In genomic region chr2:154751924-154752323, GRCm38 (mm10) we compare ENCODE assay signal across 17 mouse cellular contexts. TPM values are rescaled to one million over a fixed set of nuclear protein-coding genes. Genes with fewer than 3 reads are reported as not detected.
DNase-seq lines count a peak whose midpoint lies in the region; ATAC-seq and TF ChIP-seq lines count a peak whose summit lies in the region.
"Had no signal": no experiment of that assay in that cellular context is flagged by ENCODE, and none has a peak within 500 bp of the region (broad histone marks: within the 10 kb centered on the region; RNA-seq: fewer than 3 reads in every experiment).

No protein-coding gene starts in this region.

- no peak overlapping the region for H3K4me3 ChIP-seq in lung, adult 2 months (replicated peaks; ENCODE audit: extremely low read depth, low read depth, low read length)
- peak overlapping the region; percentile 20 to 58; a peak in 3 of 4 replicates for H3K4me3 ChIP-seq in MEL (ENCODE audit: control insufficient read depth in 1 of 2, insufficient read depth in 1 of 2, low read depth in 2 of 2, low read length in 2 of 2)
- peak overlapping the region; percentile 77 for H3K4me3 ChIP-seq in megakaryocyte, embryonic 14.5 days (replicated peaks)
- H3K4me3 ChIP-seq in intestine, embryonic 15.5 days (replicated peaks), result no peak overlapping the region
- H3K4me3 ChIP-seq in hindbrain, postnatal 0 days (ENCODE audit: low read length), result no peak overlapping the region

- H3K27ac ChIP-seq in MEL (ENCODE audit: control insufficient read depth, low read depth, low read length), result no peak overlapping the region
- no peak overlapping the region for H3K27ac ChIP-seq in intestine, embryonic 15.5 days
- H3K27ac ChIP-seq in hindbrain, postnatal 0 days, result no peak overlapping the region

- no peaks in the 10 kb centered on the region for H3K79me2 ChIP-seq in MEL (ENCODE audit: control insufficient read depth, insufficient read depth, low read length, poor library complexity)

- no peak overlapping the region for H3K9ac ChIP-seq in MEL (ENCODE audit: control insufficient read depth, low read depth, low read length, poor library complexity, severe bottlenecking)
- no peak overlapping the region for H3K9ac ChIP-seq in intestine, embryonic 15.5 days
- no peak overlapping the region for H3K9ac ChIP-seq in hindbrain, postnatal 0 days (replicated peaks; ENCODE audit: low read length)
- H3K9ac ChIP-seq: forebrain, postnatal 0 days had no signal

- 0 out of 4 replicates have a peak, but pooled peaks cover 0 to 2% of the 10 kb centered on the region in 2 experiments for H3K36me3 ChIP-seq in MEL (ENCODE audit: control insufficient read depth in 1 of 2, insufficient read depth in 2 of 2, low read length in 2 of 2)
- no peaks in the 10 kb centered on the region for H3K36me3 ChIP-seq in megakaryocyte, embryonic 14.5 days (replicated peaks; ENCODE audit: low read length)
- no peaks in the 10 kb centered on the region for H3K36me3 ChIP-seq in intestine, embryonic 15.5 days
- no peaks in the 10 kb centered on the region for H3K36me3 ChIP-seq in hindbrain, postnatal 0 days (ENCODE audit: insufficient read depth, low read length)

- peak; percentile 38 for DNase-seq in lung, postnatal 10 days
- DNase-seq in lung, adult 2 months, result no peak
- DNase-seq in MEL (ENCODE audit: low read depth, low spot score), result peak; percentile 27
- peak; percentile 85 for DNase-seq in adrenal gland, adult 2 months
- no peak for DNase-seq in hindbrain, postnatal 0 days (ENCODE audit: low spot score)
- DNase-seq: cerebellum, postnatal 25 days; forebrain, postnatal 0 days; gastrocnemius, postnatal 36 days; heart, postnatal 36 days; right cerebral cortex, postnatal 14 days had no signal

- no peak for TF ChIP-seq RAD21 in MEL (IDR thresholded peaks at IDR 0.05; ENCODE audit: low read depth, low read length)

- H3K4me1 ChIP-seq in lung, adult 2 months (ENCODE audit: control insufficient read depth, insufficient read depth, low read length), result no peaks in the 10 kb centered on the region
- H3K4me1 ChIP-seq in MEL (ENCODE audit: control insufficient read depth in 1 of 2, insufficient read depth in 2 of 2, low read length in 2 of 2), result peaks cover 0 to 4% of the 10 kb centered on the region in 2 experiments; a peak in 3 of 4 replicates
- H3K4me1 ChIP-seq in megakaryocyte, embryonic 14.5 days, result peaks cover 13% of the 10 kb centered on the region
- H3K4me1 ChIP-seq in intestine, embryonic 15.5 days (replicated peaks), result peaks cover 14% of the 10 kb centered on the region
- peaks cover 13% of the 10 kb centered on the region for H3K4me1 ChIP-seq in hindbrain, postnatal 0 days (ENCODE audit: insufficient read depth, low read length)

- no peak for TF ChIP-seq POLR2A in lung, adult 2 months (IDR thresholded peaks at IDR 0.05; ENCODE audit: borderline replicate concordance, extremely low read depth, low read depth, low read length)
- TF ChIP-seq POLR2A in MEL (IDR thresholded peaks at IDR 0.05; ENCODE audit: control insufficient read depth in 1 of 2, insufficient read depth in 1 of 2, low read depth in 1 of 2, low read length in 2 of 2, poor library complexity in 1 of 2), result no peak

- TF ChIP-seq EP300 in MEL (IDR thresholded peaks at IDR 0.05; ENCODE audit: low read depth in 1 of 2, low read length in 2 of 2), result no peak

- no peaks in the 10 kb centered on the region for H3K27me3 ChIP-seq in MEL (ENCODE audit: control insufficient read depth in 1 of 2, insufficient read depth in 2 of 2, low read length in 2 of 2)
- peaks cover 9% of the 10 kb centered on the region for H3K27me3 ChIP-seq in megakaryocyte, embryonic 14.5 days (replicated peaks)
- no peaks in the 10 kb centered on the region for H3K27me3 ChIP-seq in intestine, embryonic 15.5 days (replicated peaks)
- H3K27me3 ChIP-seq in hindbrain, postnatal 0 days (ENCODE audit: insufficient read depth, low read length), result no peaks in the 10 kb centered on the region

- no peak for ATAC-seq in intestine, embryonic 15.5 days
- no peak for ATAC-seq in hindbrain, postnatal 0 days
- ATAC-seq: forebrain, postnatal 0 days; intestine, embryonic 16.5 days had no signal

- no peak overlapping the region for H3K4me2 ChIP-seq in intestine, embryonic 15.5 days (replicated peaks)
- no peak overlapping the region for H3K4me2 ChIP-seq in hindbrain, postnatal 0 days (ENCODE audit: low read depth, low read length)
- H3K4me2 ChIP-seq: liver, embryonic 11.5 days had no signal

- no peaks in the 10 kb centered on the region for H3K9me3 ChIP-seq in MEL (replicated peaks; ENCODE audit: insufficient read depth, low read length)
- H3K9me3 ChIP-seq in megakaryocyte, embryonic 14.5 days, result peaks cover 10% of the 10 kb centered on the region
- H3K9me3 ChIP-seq in intestine, embryonic 15.5 days, result no peaks in the 10 kb centered on the region
- H3K9me3 ChIP-seq in hindbrain, postnatal 0 days (ENCODE audit: low read length), result no peaks in the 10 kb centered on the region

- no peak for TF ChIP-seq CTCF in lung, adult 2 months (IDR thresholded peaks at IDR 0.05; ENCODE audit: insufficient read depth, low read length)
- TF ChIP-seq CTCF in MEL (IDR thresholded peaks at IDR 0.05 in 2 of 3, conservative IDR thresholded peaks at IDR 0.05 in 1 of 3; ENCODE audit: control insufficient read depth in 1 of 3, insufficient read depth in 1 of 3, low read depth in 2 of 3, low read length in 3 of 3, poor library complexity in 1 of 3, severe bottlenecking in 1 of 3), result no peak
- no peak for TF ChIP-seq CTCF in hindbrain, postnatal 0 days (IDR thresholded peaks at IDR 0.05; ENCODE audit: low read depth)

- 53% methylated on average over 8 of the region's 8 CpGs for WGBS in lung, adult 2 months
- 56% methylated on average over 8 of the region's 8 CpGs for WGBS in intestine, embryonic 15.5 days
- 53% methylated on average over 8 of the region's 8 CpGs for WGBS in hindbrain, postnatal 0 days

TF ChIP-seq in MEL, 35 proteins besides CTCF, POLR2A, EP300 and RAD21:
- no peak for TF ChIP-seq MEF2A (IDR thresholded peaks at IDR 0.05; ENCODE audit: extremely low read depth, insufficient replicate concordance, low read depth, low read length, poor library complexity, severe bottlenecking)
- no peak for TF ChIP-seq MXI1 (IDR thresholded peaks at IDR 0.05; ENCODE audit: low read depth, low read length)
- no peak for TF ChIP-seq MAX (IDR thresholded peaks at IDR 0.05; ENCODE audit: low read length)
- no peak for TF ChIP-seq ZKSCAN1 (IDR thresholded peaks at IDR 0.05; ENCODE audit: low read depth, low read length)
- TF ChIP-seq MAFK (IDR thresholded peaks at IDR 0.05; ENCODE audit: borderline replicate concordance, low read depth, low read length), result no peak
- no peak for TF ChIP-seq NRF1 (IDR thresholded peaks at IDR 0.05; ENCODE audit: insufficient read depth, low read depth, low read length, poor library complexity, severe bottlenecking)
- TF ChIP-seq GATA1 (IDR thresholded peaks at IDR 0.05; ENCODE audit: low read depth, low read length), result no peak
- TF ChIP-seq ZC3H11A (IDR thresholded peaks at IDR 0.05; ENCODE audit: low read depth, low read length), result no peak
- no peak for TF ChIP-seq ETS1 (IDR thresholded peaks at IDR 0.05; ENCODE audit: low read depth, low read length)
- TF ChIP-seq KAT2A (conservative IDR thresholded peaks at IDR 0.05; ENCODE audit: low read depth, low read length), result no peak
- no peak for TF ChIP-seq ELF1 (IDR thresholded peaks at IDR 0.05; ENCODE audit: low read depth, low read length)

RNA-seq across cellular contexts. Expression of gene Gm14214, which starts 17.9 kb away (rescaled TPM):
- polyA plus RNA-seq in lung, adult 2 months (2012; rRNA removed), result not detected in 2 replicates
- total RNA-seq in MEL (2012; rRNA removed), result not detected in 2 replicates
- under 1 TPM in 1 of 2 experiments, not detected in 1; 0.17 TPM for polyA plus RNA-seq in MEL (2012; ENCODE audit: insufficient read depth in 1 of 2, insufficient read length in 2 of 2, low read depth in 1 of 2, low replicate concordance in 2 of 2, missing spikeins in 1 of 2)
- total RNA-seq in adrenal gland, adult 2 months (2021), result not detected
- not detected in 2 replicates for polyA plus RNA-seq in adrenal gland, adult 2 months (2012; rRNA removed)
- not detected in 2 replicates for polyA plus RNA-seq in megakaryocyte, embryonic 14.5 days (2012; ENCODE audit: insufficient read depth, low replicate concordance)
- polyA plus RNA-seq in intestine, embryonic 15.5 days (2015; fragmentation: Nextera tagmentation; extraction: Ambion mirVana), result not detected in 2 replicates
- total RNA-seq in hindbrain, postnatal 0 days (2014; rRNA removed), result not detected in 2 replicates
- not detected in 2 replicates for polyA plus RNA-seq in hindbrain, postnatal 0 days (2015; fragmentation: Nextera tagmentation; extraction: Ambion mirVana)
- total RNA-seq: forebrain, postnatal 0 days; gastrocnemius, postnatal 36 days; heart, postnatal 36 days; midbrain, postnatal 0 days had no signal
- polyA plus RNA-seq: forebrain, postnatal 0 days; intestine, embryonic 16.5 days; liver, embryonic 11.5 days; midbrain, postnatal 0 days; neural tube, embryonic 14.5 days; urinary bladder, adult 2 months had no signal

RNA-seq across cellular contexts. Expression of gene Raly, which starts 39.0 kb away (rescaled TPM):
- polyA plus RNA-seq in lung, adult 2 months (2012; rRNA removed), result 188 and 211 TPM in 2 replicates
- 214 and 237 TPM in 2 replicates for total RNA-seq in MEL (2012; rRNA removed)
- polyA plus RNA-seq in MEL (2012; ENCODE audit: insufficient read depth in 1 of 2, insufficient read length in 2 of 2, low read depth in 1 of 2, low replicate concordance in 2 of 2, missing spikeins in 1 of 2), result 100 to 1,000 TPM in 1 of 2 experiments, not detected in 1; 407 TPM
- total RNA-seq in adrenal gland, adult 2 months (2021), result 100 to 1,000 TPM; 193 to 201 TPM
- 295 and 306 TPM in 2 replicates for polyA plus RNA-seq in adrenal gland, adult 2 months (2012; rRNA removed)
- 378 and 462 TPM in 2 replicates for polyA plus RNA-seq in megakaryocyte, embryonic 14.5 days (2012; ENCODE audit: insufficient read depth, low replicate concordance)
- 31.6 and 34.6 TPM in 2 replicates for polyA plus RNA-seq in intestine, embryonic 15.5 days (2015; fragmentation: Nextera tagmentation; extraction: Ambion mirVana)
- total RNA-seq in hindbrain, postnatal 0 days (2014; rRNA removed), result 180 and 199 TPM in 2 replicates
- 22.4 and 25.5 TPM in 2 replicates for polyA plus RNA-seq in hindbrain, postnatal 0 days (2015; fragmentation: Nextera tagmentation; extraction: Ambion mirVana)

RNA-seq across cellular contexts. Expression of gene a, which starts 39.3 kb away (rescaled TPM):
- not detected in 2 replicates for polyA plus RNA-seq in lung, adult 2 months (2012; rRNA removed)
- not detected in 2 replicates for total RNA-seq in MEL (2012; rRNA removed)
- not detected for polyA plus RNA-seq in MEL (2012; ENCODE audit: insufficient read depth in 1 of 2, insufficient read length in 2 of 2, low read depth in 1 of 2, low replicate concordance in 2 of 2, missing spikeins in 1 of 2)
- not detected for total RNA-seq in adrenal gland, adult 2 months (2021)
- polyA plus RNA-seq in adrenal gland, adult 2 months (2012; rRNA removed), result 0.58 TPM in 1 of 2 replicates, not detected in the other
- polyA plus RNA-seq in megakaryocyte, embryonic 14.5 days (2012; ENCODE audit: insufficient read depth, low replicate concordance), result 1.6 TPM in 1 of 2 replicates, not detected in the other
- 0.63 and 0.73 TPM in 2 replicates for polyA plus RNA-seq in intestine, embryonic 15.5 days (2015; fragmentation: Nextera tagmentation; extraction: Ambion mirVana)
- total RNA-seq in hindbrain, postnatal 0 days (2014; rRNA removed), result 1.3 TPM in 1 of 2 replicates, not detected in the other
- polyA plus RNA-seq in hindbrain, postnatal 0 days (2015; fragmentation: Nextera tagmentation; extraction: Ambion mirVana), result 0.85 and 1.6 TPM in 2 replicates
- total RNA-seq: gastrocnemius, postnatal 36 days; heart, postnatal 36 days; midbrain, postnatal 0 days had no signal
- polyA plus RNA-seq: intestine, embryonic 16.5 days; neural tube, embryonic 14.5 days; urinary bladder, adult 2 months had no signal

Comparison
In these comparisons a context has a peak if more than half of its experiments do, and no peak if none do; other contexts are left out.
1. DNase-seq: peak in lung, postnatal 10 days (single experiment), MEL (single experiment) and adrenal gland, adult 2 months (single experiment); none in lung, adult 2 months (single experiment) and hindbrain, postnatal 0 days (single experiment).
2. H3K4me3 ChIP-seq: peak in MEL (2 of 2) and megakaryocyte, embryonic 14.5 days (single experiment); none in lung, adult 2 months (single experiment), intestine, embryonic 15.5 days (single experiment) and hindbrain, postnatal 0 days (single experiment).